Mouse (Mus musculus) liver, embryonic 13.5 days (tissue): Measurements from ENCODE around the gene Mlst8. TPM values are rescaled to one million over a fixed set of nuclear protein-coding genes. Genes with fewer than 3 reads are reported as not detected.
A peak's percentile ranks its signal among the peaks of the same experiment; 100 is the strongest.

Source experiments
- ATAC-seq: fragments of 200-750 bp; cut with Nextera tagmentation; 2 replicates; pipeline ENCODE4 v1.8.0; 2017; ENCODE audit warnings: low read depth, mild to moderate bottlenecking, moderate number of reproducible peaks, moderate library complexity
- DNase-seq: peaks from one replicate; pipeline ENCODE4 v3.0.0; 2022
- H3K27ac ChIP-seq: fragments of 300-500 bp; sonication (generic); 2 replicates; pipeline ENCODE4 v1.5.1; 2015; ENCODE audit warnings: moderate library complexity, mild to moderate bottlenecking, inconsistent platforms
- H3K27me3 ChIP-seq: fragments of 300-500 bp; sonication (generic); 2 replicates; pipeline ENCODE4 v1.6.1; 2015; ENCODE audit warnings: mild to moderate bottlenecking, inconsistent platforms
- H3K36me3 ChIP-seq: fragments of 300-500 bp; sonication (generic); 2 replicates; pipeline ENCODE4 v1.6.1; 2015; ENCODE audit warnings: mild to moderate bottlenecking, inconsistent platforms
- H3K4me1 ChIP-seq: fragments of 300-500 bp; sonication (generic); replicated peaks from 2 replicates; pipeline ENCODE4 v1.6.1; 2015; ENCODE audit warnings: inconsistent platforms
- H3K4me2 ChIP-seq: fragments of 300-500 bp; sonication (generic); 2 replicates; pipeline ENCODE4 v1.6.1; 2015; ENCODE audit warnings: inconsistent platforms, mild to moderate bottlenecking, moderate library complexity
- H3K4me3 ChIP-seq: fragments of 300-500 bp; sonication (generic); replicated peaks from 2 replicates; pipeline ENCODE4 v1.5.1; 2015; ENCODE audit warnings: mild to moderate bottlenecking, inconsistent platforms
- H3K9ac ChIP-seq: fragments of 300-500 bp; sonication (generic); 2 replicates; pipeline ENCODE4 v1.6.1; 2015; ENCODE audit warnings: mild to moderate bottlenecking, inconsistent platforms
- H3K9me3 ChIP-seq: fragments of 300-500 bp; sonication (generic); replicated peaks from 2 replicates; pipeline ENCODE4 v1.6.1; 2016; ENCODE audit warnings: inconsistent platforms
- WGBS: fragments of 180-500 bp; shearing (Covaris S2); methylation state at CpG from one replicate; pipeline ENCODE4 v1.1.7; 2015; ENCODE audit not compliant: insufficient replicate concordance; 5-methylcytosine and 5-hydroxymethylcytosine counted together
- polyA plus RNA-seq: library from polyadenylated mRNA; unstranded; fragments of >200 nt; fragmentation: Nextera tagmentation; extraction: Ambion mirVana; gene quantifications from 2 replicates; pipeline ENCODE4 v1.2.1, GENCODE M21; 2015

Gene Mlst8
- polyA plus RNA-seq, 1 experiment from 2014 or later = 11.7 TPM

- H3K4me2 ChIP-seq = no peak overlapping the region
- no peaks in the 10 kb centered on the region for H3K9me3 ChIP-seq
- H3K4me1 ChIP-seq = peaks cover 65% of the 10 kb centered on the region
- ATAC-seq (no peak), DNase-seq (no peak)
- H3K27me3 ChIP-seq = no peaks in the 10 kb centered on the region
- WGBS = 83% methylated on average over 6 of the region's 6 CpGs
- no peak overlapping the region for H3K4me3 ChIP-seq
- H3K9ac ChIP-seq = no peak overlapping the region
- H3K27ac ChIP-seq = peak overlapping the region; percentile 11; the same call in 1 of the 2 replicates
- peaks cover 68% of the 10 kb centered on the region for H3K36me3 ChIP-seq
These were observed 3.3 kb downstream of the Mlst8 start for GRCm38 (mm10) chr17:24475586-24475985.

GRCm38 (mm10) chr17:24474557-24474956, 4.3 kb downstream of the Mlst8 start:
- Histone ChIP-seq H3K4me1 (peaks cover 55% of the 10 kb centered on the region), H3K27ac (no peak overlapping the region), H3K9ac (no peak overlapping the region), H3K27me3 (no peaks in the 10 kb centered on the region), H3K9me3 (no peaks in the 10 kb centered on the region), H3K36me3 (peaks cover 68% of the 10 kb centered on the region), H3K4me2 (no peak overlapping the region), H3K4me3 (no peak overlapping the region)
- ATAC-seq (no peak), DNase-seq (no peak)
- WGBS = 73% methylated on average over 5 of the region's 5 CpGs

- Histone ChIP-seq H3K27me3 (no peaks in the 10 kb centered on the region), H3K36me3 (peaks cover 68% of the 10 kb centered on the region), H3K9ac (peak within 1 kb of the TSS; percentile 99), H3K4me1 (peaks cover 55% of the 10 kb centered on the region), H3K9me3 (no peaks in the 10 kb centered on the region), H3K4me2 (peak within 1 kb of the TSS; percentile 97), H3K4me3 (peak within 1 kb of the TSS; percentile 98), H3K27ac (peak within 1 kb of the TSS; percentile 92)
- DNase-seq (no peak), ATAC-seq (no peak)
- 71% methylated on average over 6 of the region's 6 CpGs for WGBS
These were observed 5.1 kb downstream of the Mlst8 start, which contains the start of gene Bricd5 for GRCm38 (mm10) chr17:24473612-24474275. Gene Bricd5 (plus strand): TSS chr17:24473884.

GRCm38 (mm10) chr17:24472512-24472911, 6.4 kb downstream of the Mlst8 start:
- DNase-seq (no peak), ATAC-seq (no peak)
- peak overlapping the region; percentile 97 for H3K4me2 ChIP-seq
- peak overlapping the region; percentile 98 for H3K4me3 ChIP-seq
- H3K9ac ChIP-seq = peak overlapping the region; percentile 99
- peaks cover 62% of the 10 kb centered on the region for H3K36me3 ChIP-seq
- no peaks in the 10 kb centered on the region for H3K27me3 ChIP-seq
- no peaks in the 10 kb centered on the region for H3K9me3 ChIP-seq
- 84% methylated on average over 4 of the region's 4 CpGs for WGBS
- H3K27ac ChIP-seq = peak overlapping the region; percentile 92
- peaks cover 46% of the 10 kb centered on the region for H3K4me1 ChIP-seq

GRCm38 (mm10) chr17:24470701-24471527, 8.0 kb downstream of the Mlst8 start:
- peak; percentile 47 for DNase-seq
- WGBS = 1% methylated on average over 68 of the region's 68 CpGs
- peaks cover 38% of the 10 kb centered on the region for H3K4me1 ChIP-seq
- peak overlapping the region; percentile 99 for H3K9ac ChIP-seq
- peak overlapping the region; percentile 92 for H3K27ac ChIP-seq
- peak overlapping the region; percentile 98 for H3K4me3 ChIP-seq
- ATAC-seq = peak; percentile 23
- no peaks in the 10 kb centered on the region for H3K27me3 ChIP-seq
- H3K9me3 ChIP-seq = no peaks in the 10 kb centered on the region
- peaks cover 46% of the 10 kb centered on the region for H3K36me3 ChIP-seq
- H3K4me2 ChIP-seq = peak overlapping the region; percentile 97

GRCm38 (mm10) chr17:24469910-24470602, 8.8 kb downstream of the Mlst8 start, which contains the start of the genes E4f1 and Pgp:
Gene E4f1 (minus strand): TSS chr17:24470313.
Gene Pgp (plus strand): TSS chr17:24470392.
- Histone ChIP-seq H3K27me3 (no peaks in the 10 kb centered on the region), H3K9me3 (no peaks in the 10 kb centered on the region), H3K27ac (peak within 1 kb of the TSS; percentile 92), H3K4me3 (peak within 1 kb of the TSS; percentile 98), H3K4me2 (peak within 1 kb of the TSS; percentile 97), H3K9ac (peak within 1 kb of the TSS; percentile 99), H3K36me3 (peaks cover 38% of the 10 kb centered on the region), H3K4me1 (peaks cover 33% of the 10 kb centered on the region)
- peak; percentile 99 for DNase-seq
- under 1% methylated on average over 64 of the region's 75 CpGs for WGBS
- peak; percentile 97 for ATAC-seq

GRCm38 (mm10) chr17:24469336-24469909, 9.5 kb downstream of the Mlst8 start:
- Histone ChIP-seq H3K4me2 (peak overlapping the region; percentile 97), H3K4me1 (peaks cover 33% of the 10 kb centered on the region), H3K36me3 (peaks cover 31% of the 10 kb centered on the region), H3K9ac (peak overlapping the region; percentile 99), H3K27ac (peak overlapping the region; percentile 92), H3K27me3 (no peaks in the 10 kb centered on the region), H3K4me3 (peak overlapping the region; percentile 98), H3K9me3 (no peaks in the 10 kb centered on the region)
- no peak for DNase-seq
- WGBS = 16% methylated on average over 7 of the region's 7 CpGs
- ATAC-seq = no peak

GRCm38 (mm10) chr17:24468636-24469246, 10.1 kb downstream of the Mlst8 start:
- DNase-seq = no peak
- no peak overlapping the region for H3K27ac ChIP-seq
- peak overlapping the region; percentile 10; the same call in 1 of the 2 replicates for H3K4me3 ChIP-seq
- no peaks in the 10 kb centered on the region for H3K27me3 ChIP-seq
- no peak overlapping the region for H3K9ac ChIP-seq
- peaks cover 30% of the 10 kb centered on the region for H3K4me1 ChIP-seq
- peak overlapping the region; percentile 14; the same call in 1 of the 2 replicates for H3K4me2 ChIP-seq
- no peak for ATAC-seq
- 87% methylated on average over 5 of the region's 5 CpGs for WGBS
- H3K36me3 ChIP-seq = peaks cover 25% of the 10 kb centered on the region
- no peaks in the 10 kb centered on the region for H3K9me3 ChIP-seq

GRCm38 (mm10) chr17:24463374-24464133, 15.3 kb downstream of the Mlst8 start:
- Histone ChIP-seq H3K27me3 (no peaks in the 10 kb centered on the region), H3K4me1 (peaks cover 14% of the 10 kb centered on the region), H3K27ac (no peak overlapping the region), H3K9me3 (no peaks in the 10 kb centered on the region), H3K36me3 (no peaks in the 10 kb centered on the region), H3K4me3 (no peak overlapping the region), H3K4me2 (no peak overlapping the region), H3K9ac (no peak overlapping the region)
- ATAC-seq = 0 out of 2 replicates have a peak, but pooled peaks have one; percentile 39
- DNase-seq = no peak
- WGBS = 33% methylated on average over 6 of the region's 6 CpGs

GRCm38 (mm10) chr17:24462932-24463331, 15.9 kb downstream of the Mlst8 start:
- no peaks in the 10 kb centered on the region for H3K9me3 ChIP-seq
- H3K27ac ChIP-seq = no peak overlapping the region
- no peaks in the 10 kb centered on the region for H3K36me3 ChIP-seq
- 80% methylated on average over 1 of the region's 1 CpGs for WGBS
- no peak overlapping the region for H3K4me3 ChIP-seq
- H3K4me1 ChIP-seq = peaks cover 14% of the 10 kb centered on the region
- DNase-seq (no peak), ATAC-seq (no peak)
- no peak overlapping the region for H3K4me2 ChIP-seq
- no peaks in the 10 kb centered on the region for H3K27me3 ChIP-seq
- no peak overlapping the region for H3K9ac ChIP-seq
